Mouse (Mus musculus) spleen, adult 2 months (tissue): ENCODE measurements at regions not wholly inside any gene's neighbourhood (a gene's known extent, or its start where the extent isn't known, plus 50 kb on each side); places are given as distances from the start of the nearest gene placed in this dataset.
"Not testable (repeated sequence)": the region's sequence is repeated elsewhere in the genome, so short reads cannot be mapped to it uniquely, and the experiment has no call there.

ENCODE experiments used
- CTCF ChIP-seq: fragments of 200-500 bp; IDR thresholded peaks from 2 replicates; pipeline ENCODE4 v1.5.1; 2011; ENCODE audit warnings: mild to moderate bottlenecking, inconsistent platforms; ENCODE audit not compliant: insufficient read depth, insufficient read length, insufficient replicate concordance; ENCODE audit errors: extremely low read depth
- POLR2A ChIP-seq: fragments of 200-500 bp; IDR thresholded peaks from 2 replicates; pipeline ENCODE4 v1.6.1; 2011; ENCODE audit warnings: low read depth, low read length, inconsistent platforms

DNA sequence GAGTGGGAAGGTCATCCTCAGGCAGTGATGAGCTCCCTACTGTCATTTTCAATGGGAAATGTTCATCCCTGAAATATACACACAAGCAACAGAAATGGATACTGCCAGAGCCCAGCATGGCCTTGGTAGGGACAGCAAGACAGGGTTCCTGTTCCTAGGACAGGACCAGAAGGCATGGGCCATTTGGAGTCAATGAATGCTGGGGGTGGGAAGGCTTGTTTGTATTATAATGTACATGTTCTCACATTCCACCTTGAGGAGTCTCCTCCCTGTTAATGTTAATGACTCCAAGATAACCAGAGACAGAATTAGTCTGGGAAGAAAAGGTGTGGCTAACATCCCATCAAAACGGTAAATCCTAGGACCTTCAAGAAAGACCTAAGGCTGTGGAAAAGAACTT, 193.5 kb upstream of the Cts3 start:
- not testable (repeated sequence) for TF ChIP-seq POLR2A, CTCF
